Mouse (Mus musculus): ENCODE results near the gene Mdga2.

DNA sequence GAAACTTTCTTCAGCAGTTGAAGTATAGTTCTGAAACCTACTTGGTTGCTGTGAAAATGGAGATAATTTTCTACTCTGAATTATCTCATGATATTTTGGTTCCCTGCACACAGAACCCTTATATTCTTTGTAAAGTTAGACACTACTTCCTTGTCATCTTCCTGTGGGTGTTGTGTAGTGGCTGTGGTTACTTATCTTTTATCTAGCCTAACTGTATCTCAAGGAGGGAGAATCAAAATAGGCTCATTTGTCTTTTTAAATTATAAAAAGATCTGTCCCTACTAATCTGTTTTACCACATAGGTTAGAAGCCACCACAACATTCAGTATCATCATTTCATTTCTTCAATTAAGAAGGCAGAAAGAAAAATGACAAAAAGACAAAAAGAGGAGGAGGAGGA lies 127.9 kb downstream of the Mdga2 start:
- TF ChIP-seq CTCF (IDR thresholded peaks at IDR 0.05) (no peak), EP300 (IDR thresholded peaks at IDR 0.05) (no peak)

Measured in lung, postnatal 0 days (tissue).